In the genomic region with DNA sequence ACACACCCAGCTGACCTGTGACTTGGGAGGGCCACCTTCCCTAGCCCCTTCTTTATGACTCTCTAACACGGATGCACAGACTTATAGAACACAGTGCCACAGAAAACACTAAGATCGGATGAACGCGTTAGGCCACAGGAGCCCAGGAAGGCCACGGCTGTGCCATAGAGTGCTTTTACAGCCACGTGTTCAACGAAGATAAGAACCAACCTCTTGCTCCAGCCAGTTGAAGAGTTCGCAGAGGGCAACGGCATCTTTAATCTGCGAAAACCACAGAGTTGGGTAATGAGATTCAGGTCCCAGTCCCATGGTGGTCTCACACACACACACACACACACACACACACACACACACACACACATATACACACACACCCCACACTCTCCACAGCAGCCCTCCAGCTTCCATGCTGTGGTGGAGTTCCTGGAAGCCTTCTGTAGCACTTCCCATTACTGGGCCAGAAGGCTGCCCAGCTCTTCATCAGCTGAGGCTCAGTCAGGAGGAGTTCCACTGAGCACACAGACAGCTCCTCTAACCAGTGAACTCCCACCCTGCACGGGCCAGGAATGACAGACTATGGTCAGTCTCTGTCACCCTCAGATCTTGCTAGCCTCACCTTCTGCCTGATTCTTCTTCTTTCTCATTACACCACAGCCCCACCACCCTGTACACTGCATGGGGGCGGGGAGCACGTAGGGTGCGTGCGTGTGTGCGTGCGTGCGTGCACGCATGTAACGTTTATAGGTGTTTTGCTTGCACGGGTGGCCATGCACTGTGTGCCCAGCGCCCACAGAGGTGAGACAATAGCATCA, we compare ENCODE assay signal across 24 mouse cellular contexts. TPM values are rescaled to one million over a fixed set of nuclear protein-coding genes. Genes with fewer than 3 reads are reported as not detected.
DNase-seq lines count a peak whose midpoint lies in the region; ATAC-seq and TF ChIP-seq lines count a peak whose summit lies in the region.
"Had no signal": no experiment of that assay in that cellular context is flagged by ENCODE, and none has a peak within 500 bp of the region (broad histone marks: within the 10 kb centered on the region; RNA-seq: fewer than 3 reads in every experiment).

No protein-coding gene starts in this region.

- H3K4me2 ChIP-seq in stomach, embryonic 15.5 days = no peak overlapping the region
- no peak overlapping the region for H3K4me2 ChIP-seq in stomach, postnatal 0 days (replicated peaks; ENCODE audit: low read depth)
- peak overlapping the region; percentile 55 for H3K4me2 ChIP-seq in liver, embryonic 12.5 days
- H3K4me2 ChIP-seq in intestine, embryonic 16.5 days (ENCODE audit: low read depth, low read length) = no peak overlapping the region
- H3K4me2 ChIP-seq: embryonic facial prominence, embryonic 15.5 days; forebrain, embryonic 12.5 days; hindbrain, embryonic 12.5 days; limb, embryonic 12.5 days; lung, embryonic 14.5 days; midbrain, embryonic 12.5 days; neural tube, embryonic 13.5 days had no signal

- H3K36me3 ChIP-seq in stomach, embryonic 15.5 days = peaks cover 51% of the 10 kb centered on the region
- H3K36me3 ChIP-seq in stomach, postnatal 0 days (ENCODE audit: control insufficient read depth, insufficient read depth, low read length) = peaks cover 36% of the 10 kb centered on the region
- peaks cover 100% of the 10 kb centered on the region for H3K36me3 ChIP-seq in liver, embryonic 12.5 days
- peaks cover 35% of the 10 kb centered on the region for H3K36me3 ChIP-seq in intestine, embryonic 16.5 days (ENCODE audit: control insufficient read depth, insufficient read depth, low read length)

- ATAC-seq in stomach, embryonic 15.5 days (ENCODE audit: insufficient read depth, low FRiP score, low read depth) = peak; percentile 11; the same call in 1 of the 2 replicates
- ATAC-seq in stomach, postnatal 0 days (ENCODE audit: low FRiP score, low TSS enrichment) = no peak
- ATAC-seq in common myeloid progenitor, adult 5-6 weeks (replicated peaks; ENCODE audit: low read depth, poor library complexity, severe bottlenecking) = peak; percentile 67
- ATAC-seq in liver, embryonic 12.5 days = peak; percentile 88
- ATAC-seq in megakaryocyte progenitor cell, adult 5-6 weeks (replicated peaks; ENCODE audit: poor library complexity) = peak; percentile 70
- ATAC-seq in inflammation-experienced regulatory T-cells, adult 6 months = no peak
- no peak for ATAC-seq in intestine, embryonic 16.5 days

- no peak overlapping the region for H3K9ac ChIP-seq in stomach, embryonic 15.5 days
- no peak overlapping the region for H3K9ac ChIP-seq in stomach, postnatal 0 days (ENCODE audit: low read length)
- H3K9ac ChIP-seq in liver, embryonic 12.5 days = peak overlapping the region; percentile 37; the same call in 1 of the 2 replicates
- no peak overlapping the region for H3K9ac ChIP-seq in intestine, embryonic 16.5 days (ENCODE audit: low read depth, low read length)
- H3K9ac ChIP-seq: embryonic facial prominence, embryonic 15.5 days; forebrain, embryonic 12.5 days; hindbrain, embryonic 12.5 days; limb, embryonic 12.5 days; lung, embryonic 14.5 days; midbrain, embryonic 12.5 days; neural tube, embryonic 13.5 days had no signal

- H3K9me3 ChIP-seq in stomach, embryonic 15.5 days = no peaks in the 10 kb centered on the region
- H3K9me3 ChIP-seq in stomach, postnatal 0 days (ENCODE audit: control insufficient read depth, low read length) = no peaks in the 10 kb centered on the region
- H3K9me3 ChIP-seq in liver, embryonic 12.5 days (replicated peaks) = no peaks in the 10 kb centered on the region
- no peaks in the 10 kb centered on the region for H3K9me3 ChIP-seq in intestine, embryonic 16.5 days (ENCODE audit: control insufficient read depth, low read length)
- H3K9me3 ChIP-seq: embryonic facial prominence, embryonic 15.5 days; forebrain, embryonic 12.5 days; heart, embryonic 10.5 days; hindbrain, embryonic 12.5 days; limb, embryonic 12.5 days; midbrain, embryonic 12.5 days; neural tube, embryonic 13.5 days had no signal

- TF ChIP-seq EP300 in stomach, postnatal 0 days (optimal IDR thresholded peaks at IDR 0.05) = no peak

- H3K4me3 ChIP-seq in stomach, embryonic 15.5 days (replicated peaks) = no peak overlapping the region
- no peak overlapping the region for H3K4me3 ChIP-seq in stomach, postnatal 0 days (ENCODE audit: low read depth, low read length)
- no peak overlapping the region for H3K4me3 ChIP-seq in liver, embryonic 12.5 days
- H3K4me3 ChIP-seq in intestine, embryonic 16.5 days (ENCODE audit: low read length) = no peak overlapping the region
- H3K4me3 ChIP-seq: embryonic facial prominence, embryonic 15.5 days; forebrain, embryonic 12.5 days; heart, embryonic 10.5 days; hindbrain, embryonic 12.5 days; limb, embryonic 12.5 days; midbrain, embryonic 12.5 days; neural tube, embryonic 13.5 days had no signal

- H3K4me1 ChIP-seq in stomach, embryonic 15.5 days = 0 out of 2 replicates have a peak, but pooled peaks cover 10% of the 10 kb centered on the region
- 0 out of 2 replicates have a peak, but pooled peaks cover 2% of the 10 kb centered on the region for H3K4me1 ChIP-seq in stomach, postnatal 0 days (replicated peaks; ENCODE audit: control insufficient read depth, insufficient read depth)
- peaks cover 41% of the 10 kb centered on the region for H3K4me1 ChIP-seq in liver, embryonic 12.5 days
- peaks cover 7% of the 10 kb centered on the region; the same call in 1 of the 2 replicates for H3K4me1 ChIP-seq in intestine, embryonic 16.5 days (ENCODE audit: control insufficient read depth, insufficient read depth, low read length)

- TF ChIP-seq CTCF in stomach, postnatal 0 days (IDR thresholded peaks at IDR 0.05; ENCODE audit: low read depth) = no peak

- H3K27me3 ChIP-seq in stomach, embryonic 15.5 days (replicated peaks) = no peaks in the 10 kb centered on the region
- no peaks in the 10 kb centered on the region for H3K27me3 ChIP-seq in stomach, postnatal 0 days (ENCODE audit: control insufficient read depth, insufficient read depth, low read length)
- no peaks in the 10 kb centered on the region for H3K27me3 ChIP-seq in liver, embryonic 12.5 days (replicated peaks)
- H3K27me3 ChIP-seq in intestine, embryonic 16.5 days (replicated peaks; ENCODE audit: control insufficient read depth, insufficient read depth, low read length) = no peaks in the 10 kb centered on the region
- H3K27me3 ChIP-seq: CH12.LX; embryonic facial prominence, embryonic 15.5 days; forebrain, embryonic 12.5 days; hindbrain, embryonic 12.5 days; limb, embryonic 12.5 days; midbrain, embryonic 12.5 days; neural tube, embryonic 13.5 days had no signal

- no peak overlapping the region for H3K27ac ChIP-seq in stomach, embryonic 15.5 days
- H3K27ac ChIP-seq in stomach, postnatal 0 days (replicated peaks) = no peak overlapping the region
- H3K27ac ChIP-seq in liver, embryonic 12.5 days = peak overlapping the region; percentile 90
- H3K27ac ChIP-seq in intestine, embryonic 16.5 days (ENCODE audit: low read length) = no peak overlapping the region
- H3K27ac ChIP-seq: embryonic facial prominence, embryonic 15.5 days; forebrain, embryonic 12.5 days; heart, embryonic 10.5 days; hindbrain, embryonic 12.5 days; limb, embryonic 12.5 days; midbrain, embryonic 12.5 days; neural tube, embryonic 13.5 days had no signal

- WGBS in stomach, embryonic 15.5 days = 94% methylated on average over 22 of the region's 22 CpGs
- WGBS in stomach, postnatal 0 days = 94% methylated on average over 22 of the region's 22 CpGs
- 57% methylated on average over 22 of the region's 22 CpGs for WGBS in liver, embryonic 12.5 days (ENCODE audit: insufficient replicate concordance)
- 90% methylated on average over 22 of the region's 22 CpGs for WGBS in intestine, embryonic 16.5 days

- DNase-seq in stomach, postnatal 0 days (ENCODE audit: low spot score) = no peak
- no peak for DNase-seq in thymus, adult 18-20 months
- DNase-seq: cerebellum, adult 11 months; cerebellum, postnatal 14 days; gastrocnemius, postnatal 14 days; heart, postnatal 10 days; kidney, postnatal 36 days; layer of hippocampus, adult 9-11 months; lung, embryonic 14.5 days; thymus, postnatal 14 days had no signal

RNA-seq across cellular contexts. Expression of a gene that starts 36.3 kb away (rescaled TPM):
- 130 and 151 TPM in 2 replicates for polyA plus RNA-seq in stomach, embryonic 15.5 days (2015; fragmentation: Nextera tagmentation; extraction: Ambion mirVana)
- polyA plus RNA-seq in stomach, postnatal 0 days (2015; fragmentation: Nextera tagmentation; extraction: Ambion mirVana) = 106 and 111 TPM in 2 replicates
- total RNA-seq in common myeloid progenitor, adult 5-6 weeks (2017) = 44.8 and 56.4 TPM in 2 replicates
- polyA plus RNA-seq in liver, embryonic 12.5 days (2016; fragmentation: Nextera tagmentation; extraction: Ambion mirVana) = 124 and 133 TPM in 2 replicates
- total RNA-seq in megakaryocyte progenitor cell, adult 5-6 weeks (2015) = 55.6 and 57.3 TPM in 2 replicates
- 46.9 and 62.8 TPM in 2 replicates for total RNA-seq in megakaryocyte progenitor cell, adult 5-6 weeks (2017)
- polyA plus RNA-seq in inflammation-experienced regulatory T-cells, adult 6 months (2017; shearing (Covaris generic)) = 10 to 100 TPM; 53.6 to 68.4 (median 60.5) TPM
- polyA plus RNA-seq in intestine, embryonic 16.5 days (2015; fragmentation: Nextera tagmentation; extraction: Ambion mirVana) = 231 and 264 TPM in 2 replicates

Comparison
In these comparisons a context has a peak if more than half of its experiments do, and no peak if none do; other contexts are left out.
1. ATAC-seq: peak in stomach, embryonic 15.5 days (single experiment), common myeloid progenitor, adult 5-6 weeks (single experiment), liver, embryonic 12.5 days (single experiment) and megakaryocyte progenitor cell, adult 5-6 weeks (single experiment); none in stomach, postnatal 0 days (single experiment), inflammation-experienced regulatory T-cells, adult 6 months (single experiment) and intestine, embryonic 16.5 days (single experiment).